Mouse (Mus musculus): ENCODE measurements at regions not wholly inside any gene's neighbourhood (a gene's known extent, or its start where the extent isn't known, plus 50 kb on each side); places are given as distances from the start of the nearest gene placed in this dataset.

- H3K9ac ChIP-seq = no peak overlapping the region
- 48% methylated on average over 4 of the region's 4 CpGs for WGBS
- no peak overlapping the region for H3K27ac ChIP-seq (replicated peaks)
- H3K9me3 ChIP-seq (replicated peaks) = no peaks in the 10 kb centered on the region
- no peaks in the 10 kb centered on the region for H3K27me3 ChIP-seq
- no peak overlapping the region for H3K4me2 ChIP-seq (replicated peaks)
- H3K36me3 ChIP-seq = no peaks in the 10 kb centered on the region
- no peak for ATAC-seq (ENCODE audit: insufficient number of reproducible peaks, low FRiP score, low TSS enrichment, low read depth)
- no peaks in the 10 kb centered on the region for H3K4me1 ChIP-seq
- no peak overlapping the region for H3K4me3 ChIP-seq (replicated peaks)
Observed at GRCm38 (mm10) chr17:15311822-15312221, 64.8 kb downstream of the Dll1 start.

- 66% methylated on average over 2 of the region's 2 CpGs for WGBS
- no peaks in the 10 kb centered on the region for H3K4me1 ChIP-seq
- H3K4me3 ChIP-seq (replicated peaks) = no peak overlapping the region
- H3K9me3 ChIP-seq (replicated peaks) = no peaks in the 10 kb centered on the region
- ATAC-seq (ENCODE audit: insufficient number of reproducible peaks, low FRiP score, low TSS enrichment, low read depth) = no peak
- H3K9ac ChIP-seq = no peak overlapping the region
- H3K4me2 ChIP-seq (replicated peaks) = no peak overlapping the region
- no peak overlapping the region for H3K27ac ChIP-seq (replicated peaks)
- H3K36me3 ChIP-seq = no peaks in the 10 kb centered on the region
- H3K27me3 ChIP-seq = no peaks in the 10 kb centered on the region
Observed at GRCm38 (mm10) chr17:15310465-15310864, 66.2 kb downstream of the Dll1 start.

- no peaks in the 10 kb centered on the region for H3K36me3 ChIP-seq
- no peaks in the 10 kb centered on the region for H3K27me3 ChIP-seq
- H3K27ac ChIP-seq (replicated peaks) = no peak overlapping the region
- no peaks in the 10 kb centered on the region for H3K4me1 ChIP-seq
- H3K4me2 ChIP-seq (replicated peaks) = no peak overlapping the region
- H3K9ac ChIP-seq = no peak overlapping the region
- H3K4me3 ChIP-seq (replicated peaks) = no peak overlapping the region
- 31% methylated on average over 1 of the region's 1 CpGs for WGBS
- H3K9me3 ChIP-seq (replicated peaks) = no peaks in the 10 kb centered on the region
- no peak for ATAC-seq (ENCODE audit: insufficient number of reproducible peaks, low FRiP score, low TSS enrichment, low read depth)
Observed at GRCm38 (mm10) chr17:15302110-15302509, 74.6 kb downstream of the Dll1 start.

GRCm38 (mm10) chr17:15299743-15300371 is 76.8 kb downstream of the Dll1 start:
- H3K27ac ChIP-seq (replicated peaks) = no peak overlapping the region
- WGBS = 59% methylated on average over 13 of the region's 13 CpGs
- H3K4me3 ChIP-seq (replicated peaks) = no peak overlapping the region
- H3K36me3 ChIP-seq = no peaks in the 10 kb centered on the region
- H3K9me3 ChIP-seq (replicated peaks) = no peaks in the 10 kb centered on the region
- ATAC-seq (ENCODE audit: insufficient number of reproducible peaks, low FRiP score, low TSS enrichment, low read depth) = no peak
- H3K27me3 ChIP-seq = no peaks in the 10 kb centered on the region
- H3K4me1 ChIP-seq = no peaks in the 10 kb centered on the region
- H3K9ac ChIP-seq = no peak overlapping the region
- no peak overlapping the region for H3K4me2 ChIP-seq (replicated peaks)

GRCm38 (mm10) chr17:15294165-15294585 is 82.5 kb downstream of the Dll1 start:
- Histone ChIP-seq H3K36me3 (no peaks in the 10 kb centered on the region), H3K4me2 (replicated peaks) (no peak overlapping the region), H3K4me1 (no peaks in the 10 kb centered on the region; the same call in 1 of the 2 replicates), H3K4me3 (replicated peaks) (no peak overlapping the region), H3K9ac (no peak overlapping the region), H3K27me3 (no peaks in the 10 kb centered on the region), H3K27ac (replicated peaks) (no peak overlapping the region), H3K9me3 (replicated peaks) (no peaks in the 10 kb centered on the region)
- ATAC-seq (ENCODE audit: insufficient number of reproducible peaks, low FRiP score, low TSS enrichment, low read depth) = no peak
- 58% methylated on average over 5 of the region's 5 CpGs for WGBS

- no peak for ATAC-seq (ENCODE audit: insufficient number of reproducible peaks, low FRiP score, low TSS enrichment, low read depth)
- Histone ChIP-seq H3K9me3 (replicated peaks) (no peaks in the 10 kb centered on the region), H3K36me3 (no peaks in the 10 kb centered on the region), H3K9ac (no peak overlapping the region), H3K27me3 (no peaks in the 10 kb centered on the region), H3K27ac (replicated peaks) (no peak overlapping the region), H3K4me2 (replicated peaks) (no peak overlapping the region), H3K4me1 (no peaks in the 10 kb centered on the region; the same call in 1 of the 2 replicates), H3K4me3 (replicated peaks) (no peak overlapping the region)
- 65% methylated on average over 11 of the region's 11 CpGs for WGBS
Observed at GRCm38 (mm10) chr17:15292490-15293070, 84.1 kb downstream of the Dll1 start.

GRCm38 (mm10) chr17:15291626-15292025 is 85.0 kb downstream of the Dll1 start:
- no peaks in the 10 kb centered on the region; the same call in 1 of the 2 replicates for H3K4me1 ChIP-seq
- H3K9ac ChIP-seq = no peak overlapping the region
- WGBS = 23% methylated on average over 4 of the region's 4 CpGs
- H3K9me3 ChIP-seq (replicated peaks) = no peaks in the 10 kb centered on the region
- no peaks in the 10 kb centered on the region for H3K27me3 ChIP-seq
- no peak overlapping the region for H3K27ac ChIP-seq (replicated peaks)
- H3K4me3 ChIP-seq (replicated peaks) = no peak overlapping the region
- H3K36me3 ChIP-seq = no peaks in the 10 kb centered on the region
- H3K4me2 ChIP-seq (replicated peaks) = no peak overlapping the region
- no peak for ATAC-seq (ENCODE audit: insufficient number of reproducible peaks, low FRiP score, low TSS enrichment, low read depth)

- WGBS = 76% methylated on average over 1 of the region's 1 CpGs
- H3K27ac ChIP-seq (replicated peaks) = no peak overlapping the region
- no peak for ATAC-seq (ENCODE audit: insufficient number of reproducible peaks, low FRiP score, low TSS enrichment, low read depth)
- H3K4me3 ChIP-seq (replicated peaks) = no peak overlapping the region
- H3K9ac ChIP-seq = no peak overlapping the region
- no peaks in the 10 kb centered on the region for H3K27me3 ChIP-seq
- H3K4me1 ChIP-seq = peaks cover 8% of the 10 kb centered on the region
- H3K9me3 ChIP-seq (replicated peaks) = no peaks in the 10 kb centered on the region
- no peaks in the 10 kb centered on the region for H3K36me3 ChIP-seq
- no peak overlapping the region for H3K4me2 ChIP-seq (replicated peaks)
Observed at GRCm38 (mm10) chr17:15290326-15290725, 86.3 kb downstream of the Dll1 start.

GRCm38 (mm10) chr17:15289062-15289461 is 87.6 kb downstream of the Dll1 start:
- no peaks in the 10 kb centered on the region for H3K36me3 ChIP-seq
- peaks cover 19% of the 10 kb centered on the region for H3K4me1 ChIP-seq
- H3K9ac ChIP-seq = no peak overlapping the region
- WGBS = 68% methylated on average over 5 of the region's 5 CpGs
- ATAC-seq (ENCODE audit: insufficient number of reproducible peaks, low FRiP score, low TSS enrichment, low read depth) = no peak
- H3K4me2 ChIP-seq (replicated peaks) = no peak overlapping the region
- H3K9me3 ChIP-seq (replicated peaks) = no peaks in the 10 kb centered on the region
- H3K27ac ChIP-seq (replicated peaks) = no peak overlapping the region
- H3K4me3 ChIP-seq (replicated peaks) = no peak overlapping the region
- H3K27me3 ChIP-seq = no peaks in the 10 kb centered on the region

GRCm38 (mm10) chr17:15288640-15289039 is 88.0 kb downstream of the Dll1 start:
- ATAC-seq (ENCODE audit: insufficient number of reproducible peaks, low FRiP score, low TSS enrichment, low read depth) = no peak
- Histone ChIP-seq H3K27me3 (no peaks in the 10 kb centered on the region), H3K27ac (replicated peaks) (no peak overlapping the region), H3K9me3 (replicated peaks) (no peaks in the 10 kb centered on the region), H3K4me1 (peaks cover 19% of the 10 kb centered on the region), H3K4me2 (replicated peaks) (no peak overlapping the region), H3K36me3 (no peaks in the 10 kb centered on the region), H3K4me3 (replicated peaks) (no peak overlapping the region), H3K9ac (no peak overlapping the region)
- WGBS = 80% methylated on average over 8 of the region's 8 CpGs

GRCm38 (mm10) chr17:15286596-15286995 is 90.1 kb downstream of the Dll1 start:
- H3K4me1 ChIP-seq = peaks cover 19% of the 10 kb centered on the region
- no peak overlapping the region for H3K4me2 ChIP-seq (replicated peaks)
- H3K27me3 ChIP-seq = no peaks in the 10 kb centered on the region
- H3K9me3 ChIP-seq (replicated peaks) = no peaks in the 10 kb centered on the region
- whole genome bisulfite sequencing = 89% methylated on average over 2 of the region's 2 CpGs
- ATAC-seq (ENCODE audit: insufficient number of reproducible peaks, low FRiP score, low TSS enrichment, low read depth) = no peak
- no peak overlapping the region for H3K4me3 ChIP-seq (replicated peaks)
- H3K9ac ChIP-seq = no peak overlapping the region
- no peaks in the 10 kb centered on the region for H3K36me3 ChIP-seq
- H3K27ac ChIP-seq (replicated peaks) = no peak overlapping the region

All from embryonic facial prominence, embryonic 15.5 days (tissue).